Mouse (Mus musculus) E14TG2a.4 (cell line): ENCODE measurements at regions not wholly inside any gene's neighbourhood (a gene's known extent, or its start where the extent isn't known, plus 50 kb on each side); places are given as distances from the start of the nearest gene placed in this dataset.

ENCODE experiments used
- CTCF ChIP-seq: conservative IDR thresholded peaks from 2 replicates; pipeline ENCODE4 v1.5.1; 2014; ENCODE audit warnings: low read length
- POU5F1 ChIP-seq: IDR thresholded peaks from 2 replicates; pipeline ENCODE4 v1.6.1; 2014; ENCODE audit warnings: low read length, borderline replicate concordance

- no peak for TF ChIP-seq CTCF
- TF ChIP-seq POU5F1 = no peak
Measured at GRCm38 (mm10) chr13:60273331-60273730, 96.2 kb upstream of the Gas1 start.
